Mouse (Mus musculus) lung, postnatal 0 days (tissue): Measurements from ENCODE around the gene Paics. TPM values are rescaled to one million over a fixed set of nuclear protein-coding genes. Genes with fewer than 3 reads are reported as not detected.

Experiments used
- ATAC-seq: fragments of 200-750 bp; cut with Nextera tagmentation; 2 replicates; pipeline ENCODE4 v1.8.0; 2017; ENCODE audit warnings: moderate library complexity
- DNase-seq: peaks from one replicate; pipeline ENCODE4 v3.0.0-alpha.2; 2016; ENCODE audit warnings: low spot score
- H3K27ac ChIP-seq: fragments of 300-500 bp; sonication (generic); 2 replicates; pipeline ENCODE4 v1.5.1; 2014; ENCODE audit warnings: antibody characterized with exemption, mild to moderate bottlenecking, low read length, mixed read lengths
- H3K27me3 ChIP-seq: fragments of 300-500 bp; sonication (generic); replicated peaks from 2 replicates; pipeline ENCODE4 v1.6.1; 2014; ENCODE audit warnings: low read length, mixed read lengths; ENCODE audit not compliant: insufficient read depth
- H3K36me3 ChIP-seq: fragments of 300-500 bp; sonication (generic); 2 replicates; pipeline ENCODE4 v1.6.1; 2014; ENCODE audit warnings: low read length, mixed read lengths; ENCODE audit not compliant: insufficient read depth
- H3K4me1 ChIP-seq: fragments of 300-500 bp; sonication (generic); 2 replicates; pipeline ENCODE4 v1.6.1; 2014; ENCODE audit warnings: antibody characterized with exemption, low read depth, low read length, mixed read lengths; ENCODE audit not compliant: insufficient read depth
- H3K4me2 ChIP-seq: fragments of 300-500 bp; sonication (generic); replicated peaks from 2 replicates; pipeline ENCODE4 v1.6.1; 2014; ENCODE audit warnings: low read depth, mild to moderate bottlenecking, low read length, moderate library complexity, mixed read lengths
- H3K4me3 ChIP-seq: fragments of 300-500 bp; sonication (generic); 2 replicates; pipeline ENCODE4 v1.5.1; 2014; ENCODE audit warnings: low read depth, low read length
- H3K9ac ChIP-seq: fragments of 300-500 bp; sonication (generic); replicated peaks from 2 replicates; pipeline ENCODE4 v1.6.1; 2014; ENCODE audit warnings: low read depth, mild to moderate bottlenecking
- H3K9me3 ChIP-seq: fragments of 300-500 bp; sonication (generic); 2 replicates; pipeline ENCODE4 v1.6.1; 2016; ENCODE audit warnings: low read length, mixed read lengths
- CTCF ChIP-seq: IDR thresholded peaks from 2 replicates; pipeline ENCODE4 v1.5.1; 2016; ENCODE audit warnings: antibody characterized with exemption, mild to moderate bottlenecking
- EP300 ChIP-seq: IDR thresholded peaks from 2 replicates; pipeline ENCODE4 v1.6.1; 2016; ENCODE audit warnings: antibody characterized with exemption, mild to moderate bottlenecking, control low read depth
- WGBS: fragments of 180-500 bp; shearing (Covaris S2); extraction: QIAGEN DNeasy Blood & Tissue Kit; methylation state at CpG from one replicate; pipeline ENCODE4 v1.1.7; 2014; 5-methylcytosine and 5-hydroxymethylcytosine counted together
- polyA plus RNA-seq: library from polyadenylated mRNA; unstranded; fragments of >200 nt; fragmentation: Nextera tagmentation; extraction: Ambion mirVana; gene quantifications from 2 replicates; pipeline ENCODE4 v1.2.1, GENCODE M21; 2015

Paics gene
- 166 and 167 TPM in 2 replicates for polyA plus RNA-seq

- peak within 1 kb of the TSS; percentile 76 for H3K4me2 ChIP-seq
- peak; percentile 25 for TF ChIP-seq CTCF
- peak; percentile 48; the same call in 1 of the 2 replicates for TF ChIP-seq EP300
- under 1% methylated on average over 65 of the region's 81 CpGs for WGBS
- ATAC-seq (peak; percentile 97), DNase-seq (peak; percentile 100)
- no peaks in the 10 kb centered on the region for H3K27me3 ChIP-seq
- peak within 1 kb of the TSS; percentile 79 for H3K4me3 ChIP-seq
- H3K9me3 ChIP-seq, result no peaks in the 10 kb centered on the region
- peaks cover 13% of the 10 kb centered on the region; the same call in 1 of the 2 replicates for H3K4me1 ChIP-seq
- H3K36me3 ChIP-seq, result no peaks in the 10 kb centered on the region
- peak within 1 kb of the TSS; percentile 91 for H3K27ac ChIP-seq
- H3K9ac ChIP-seq, result peak within 1 kb of the TSS; percentile 78
Measured at GRCm38 (mm10) chr5:76951106-76952027, at the start of gene Paics, which contains the start of gene Ppat. TSS of gene Paics (plus strand) at chr5:76951307. TSS of gene Ppat (minus strand) at chr5:76951578.

- no peak for ATAC-seq
Measured at GRCm38 (mm10) chr5:76902131-76902530, 49.0 kb upstream of the Paics start.

DNA sequence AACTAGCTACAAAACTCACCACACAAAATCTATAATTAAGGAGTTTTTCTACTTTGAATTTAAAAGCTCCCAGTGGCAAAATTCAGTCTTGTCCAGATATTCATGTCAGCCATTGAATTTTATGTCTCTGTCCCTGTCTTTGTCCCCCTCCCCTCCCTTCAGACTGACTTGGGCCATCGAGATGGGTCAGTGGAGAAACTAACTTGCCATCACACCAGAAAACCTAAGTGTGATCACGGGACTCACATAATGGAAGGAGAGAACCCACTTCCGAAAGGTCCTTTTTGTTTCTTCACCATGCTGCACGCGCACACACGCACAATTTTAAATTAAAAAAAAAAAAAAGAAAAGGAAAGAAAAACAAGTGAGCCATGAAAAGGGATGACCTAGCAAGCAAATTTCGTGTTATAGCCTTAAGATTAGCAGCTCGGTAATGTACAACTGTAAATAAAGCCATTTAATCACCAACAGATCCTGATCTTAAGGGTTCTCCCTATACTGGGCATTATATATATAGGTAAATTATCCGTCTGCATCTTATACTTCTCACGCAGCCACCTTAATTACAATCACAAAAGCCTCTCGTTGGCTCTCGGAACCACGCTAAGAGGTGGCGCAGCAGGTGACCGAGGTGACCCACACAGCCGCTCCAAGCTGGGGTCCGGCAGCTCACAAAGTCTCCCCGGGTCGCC, 46.2 kb upstream of the Paics start:
- Histone ChIP-seq H3K36me3 (no peaks in the 10 kb centered on the region), H3K27me3 (no peaks in the 10 kb centered on the region), H3K4me3 (peak overlapping the region; percentile 67), H3K9ac (peak overlapping the region; percentile 92), H3K4me2 (peak overlapping the region; percentile 85), H3K27ac (peak overlapping the region; percentile 94), H3K4me1 (no peaks in the 10 kb centered on the region; the same call in 1 of the 2 replicates), H3K9me3 (no peaks in the 10 kb centered on the region)
- 2% methylated on average over 19 of the region's 19 CpGs for WGBS
- TF ChIP-seq EP300 (0 out of 2 replicates have a peak, but pooled peaks have one; percentile 16), CTCF (no peak)
- DNase-seq, result no peak
- ATAC-seq, result no peak

More at GRCm38 (mm10) chr5:76902131-76902530, 49.0 kb upstream of the Paics start:
- H3K36me3 ChIP-seq, result no peaks in the 10 kb centered on the region
- no peak overlapping the region for H3K4me3 ChIP-seq
- H3K27me3 ChIP-seq, result no peaks in the 10 kb centered on the region
- H3K9me3 ChIP-seq, result no peaks in the 10 kb centered on the region
- no peak for DNase-seq
- H3K4me2 ChIP-seq, result no peak overlapping the region
- WGBS, result 52% methylated on average over 4 of the region's 4 CpGs
- no peaks in the 10 kb centered on the region; the same call in 1 of the 2 replicates for H3K4me1 ChIP-seq
- no peak overlapping the region for H3K27ac ChIP-seq
- no peak overlapping the region for H3K9ac ChIP-seq
- TF ChIP-seq EP300 (no peak), CTCF (no peak)

GRCm38 (mm10) chr5:76905405-76906154, 45.5 kb upstream of the Paics start, which contains the start of gene Aasdh:
TSS of gene Aasdh (minus strand) at chr5:76905514.
- Histone ChIP-seq H3K27me3 (no peaks in the 10 kb centered on the region), H3K4me1 (no peaks in the 10 kb centered on the region; the same call in 1 of the 2 replicates), H3K36me3 (no peaks in the 10 kb centered on the region), H3K27ac (peak within 1 kb of the TSS; percentile 94), H3K4me2 (peak within 1 kb of the TSS; percentile 85), H3K9me3 (no peaks in the 10 kb centered on the region), H3K4me3 (peak within 1 kb of the TSS; percentile 67), H3K9ac (peak within 1 kb of the TSS; percentile 92)
- TF ChIP-seq EP300 (0 out of 2 replicates have a peak, but pooled peaks have one; percentile 3), CTCF (peak; percentile 46)
- peak; percentile 95 for DNase-seq
- peak; percentile 99 for ATAC-seq
- under 1% methylated on average over 47 of the region's 47 CpGs for WGBS

DNA sequence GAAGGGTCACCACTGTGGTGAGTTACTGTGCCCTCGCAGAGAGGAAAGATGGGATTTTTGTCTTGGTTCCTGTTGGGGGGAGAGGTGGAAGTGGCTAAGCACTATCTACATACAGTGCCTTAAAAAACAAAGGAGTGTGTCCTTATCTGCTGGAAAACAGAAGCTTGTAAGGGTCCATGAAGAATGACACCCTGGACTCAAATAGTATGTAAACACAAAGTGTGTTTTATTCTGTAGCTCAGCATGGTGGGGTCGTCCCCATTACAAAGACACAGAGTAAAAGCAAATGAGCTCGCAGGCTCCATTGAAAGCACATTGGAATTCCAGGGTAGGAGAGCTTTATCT, 45.0 kb upstream of the Paics start:
- Histone ChIP-seq H3K9ac (peak overlapping the region; percentile 92), H3K36me3 (no peaks in the 10 kb centered on the region), H3K27me3 (no peaks in the 10 kb centered on the region), H3K4me2 (peak overlapping the region; percentile 85), H3K4me3 (peak overlapping the region; percentile 67), H3K9me3 (no peaks in the 10 kb centered on the region), H3K27ac (peak overlapping the region; percentile 94), H3K4me1 (no peaks in the 10 kb centered on the region; the same call in 1 of the 2 replicates)
- no peak for ATAC-seq
- DNase-seq, result no peak
- WGBS, result 21% methylated on average over 3 of the region's 3 CpGs
- no peak for TF ChIP-seq EP300
- TF ChIP-seq CTCF, result no peak
